Mouse (Mus musculus) liver, embryonic 14.5 days (tissue): ENCODE measurements around the gene Fasn. TPM values are rescaled to one million over a fixed set of nuclear protein-coding genes. Genes with fewer than 3 reads are reported as not detected.
A peak's percentile ranks its signal among the peaks of the same experiment; 100 is the strongest.

Source experiments
- ATAC-seq: fragments of 200-750 bp; cut with Nextera tagmentation; 2 replicates; pipeline ENCODE4 v1.8.0; 2017; ENCODE audit warnings: moderate number of reproducible peaks, mild to moderate bottlenecking, moderate library complexity; ENCODE audit not compliant: insufficient read depth
- DNase-seq, 3 experiments: peaks; one replicate each; pipeline ENCODE4 v3.0.0-alpha.2; 2012 to 2013; ENCODE audit warnings: low read depth in 3 of 3, low spot score in 3 of 3
- H3K27ac ChIP-seq: fragments of 300-500 bp; sonication (generic); 2 replicates; pipeline ENCODE4 v1.5.1; 2014; ENCODE audit warnings: moderate library complexity, mild to moderate bottlenecking, control low read depth, inconsistent platforms
- H3K27me3 ChIP-seq: fragments of 300-500 bp; sonication (generic); 2 replicates; pipeline ENCODE4 v1.6.1; 2014; ENCODE audit warnings: mild to moderate bottlenecking, low read length, moderate library complexity; ENCODE audit not compliant: control insufficient read depth, insufficient read depth
- H3K36me3 ChIP-seq: fragments of 300-500 bp; sonication (generic); replicated peaks from 2 replicates; pipeline ENCODE4 v1.6.1; 2014; ENCODE audit warnings: low read depth; ENCODE audit not compliant: control insufficient read depth, insufficient read depth
- H3K4me1 ChIP-seq, 2 experiments: fragments of 200-500 bp in 1 of 2; fragments of 300-500 bp in 1 of 2; sonication (generic) in 1 of 2; replicated peaks; 2 replicates each; pipeline ENCODE4 v1.6.1; 2012 to 2014; ENCODE audit warnings: antibody characterized with exemption in 1 of 2, inconsistent platforms in 1 of 2, low read length in 1 of 2; ENCODE audit not compliant: control insufficient read depth in 2 of 2, insufficient read depth in 2 of 2
- H3K4me2 ChIP-seq: fragments of 300-500 bp; sonication (generic); 2 replicates; pipeline ENCODE4 v1.6.1; 2014; ENCODE audit warnings: low read depth, mild to moderate bottlenecking, control low read depth, moderate library complexity
- H3K4me3 ChIP-seq, 2 experiments: fragments of 200-500 bp in 1 of 2; fragments of 300-500 bp in 1 of 2; sonication (generic) in 1 of 2; 2 replicates each; pipeline ENCODE4 v1.5.1; 2012 to 2014; ENCODE audit warnings: low read depth in 2 of 2, low read length in 2 of 2, mild to moderate bottlenecking in 2 of 2, control low read depth in 1 of 2, inconsistent platforms in 1 of 2, moderate library complexity in 1 of 2; ENCODE audit not compliant: insufficient read depth in 1 of 2
- H3K9ac ChIP-seq: fragments of 300-500 bp; sonication (generic); replicated peaks from 2 replicates; pipeline ENCODE4 v1.6.1; 2014; ENCODE audit warnings: mild to moderate bottlenecking, control low read depth, moderate library complexity
- H3K9me3 ChIP-seq: fragments of 300-500 bp; sonication (generic); 2 replicates; pipeline ENCODE4 v1.6.1; 2016; ENCODE audit warnings: low read length, mixed read lengths; ENCODE audit not compliant: control insufficient read depth
- CTCF ChIP-seq: IDR thresholded peaks from 2 replicates; pipeline ENCODE4 v1.5.1; 2016; ENCODE audit warnings: antibody characterized with exemption, low read depth, control low read depth
- EP300 ChIP-seq: IDR thresholded peaks from 2 replicates; pipeline ENCODE4 v1.6.1; 2016; ENCODE audit warnings: antibody characterized with exemption, low read depth
- WGBS: fragments of 180-500 bp; shearing (Covaris S2); extraction: QIAGEN DNeasy Blood & Tissue Kit; methylation state at CpG from one replicate; pipeline ENCODE4 v1.1.7; 2014; ENCODE audit not compliant: insufficient replicate concordance; 5-methylcytosine and 5-hydroxymethylcytosine counted together
- polyA plus RNA-seq, 2 experiments: library from polyadenylated mRNA; depleted of rRNA in 1 of 2; stranded (reverse) in 1 of 2; unstranded in 1 of 2; fragments of >200 nt; fragmentation: Nextera tagmentation in 1 of 2; extraction: Ambion mirVana in 1 of 2; gene quantifications; 2 replicates each; pipeline versions ENCODE4 v1.2.1 to v1.2.3; 2012 to 2014

Fasn gene
- polyA plus RNA-seq, 2 experiments = 17.7 to 51.6 TPM

DNA sequence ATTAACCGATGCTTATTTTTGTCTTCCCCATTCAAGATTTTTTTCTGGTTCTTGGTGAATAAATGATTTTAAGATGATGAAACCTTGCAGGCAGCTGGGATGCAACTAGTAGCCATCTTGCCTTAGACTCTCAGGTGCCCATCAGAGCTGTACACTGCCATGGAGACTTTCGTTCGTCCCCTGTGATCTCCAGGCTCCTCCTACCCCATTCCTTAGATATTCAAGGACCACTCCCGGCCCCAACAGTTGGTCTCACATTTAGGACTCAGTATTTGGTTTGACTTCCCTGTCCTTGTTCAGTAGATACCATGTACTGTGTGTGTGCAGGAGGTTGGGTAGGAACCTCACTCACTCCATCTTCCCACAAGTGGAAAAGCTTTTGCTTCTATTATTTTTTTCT is 19.6 kb downstream of the Fasn start:
- H3K27me3 ChIP-seq = no peaks in the 10 kb centered on the region
- H3K9me3 ChIP-seq = no peaks in the 10 kb centered on the region
- no peak overlapping the region for H3K4me2 ChIP-seq
- H3K4me3 ChIP-seq = no peak overlapping the region
- TF ChIP-seq EP300 = no peak
- no peak for TF ChIP-seq CTCF
- H3K27ac ChIP-seq = no peak overlapping the region
- peaks cover 26% of the 10 kb centered on the region for H3K36me3 ChIP-seq
- WGBS = 60% methylated on average over 4 of the region's 4 CpGs
- ATAC-seq (no peak), DNase-seq (no peak)
- H3K4me1 ChIP-seq = no peaks in the 10 kb centered on the region
- H3K9ac ChIP-seq = no peak overlapping the region

DNA sequence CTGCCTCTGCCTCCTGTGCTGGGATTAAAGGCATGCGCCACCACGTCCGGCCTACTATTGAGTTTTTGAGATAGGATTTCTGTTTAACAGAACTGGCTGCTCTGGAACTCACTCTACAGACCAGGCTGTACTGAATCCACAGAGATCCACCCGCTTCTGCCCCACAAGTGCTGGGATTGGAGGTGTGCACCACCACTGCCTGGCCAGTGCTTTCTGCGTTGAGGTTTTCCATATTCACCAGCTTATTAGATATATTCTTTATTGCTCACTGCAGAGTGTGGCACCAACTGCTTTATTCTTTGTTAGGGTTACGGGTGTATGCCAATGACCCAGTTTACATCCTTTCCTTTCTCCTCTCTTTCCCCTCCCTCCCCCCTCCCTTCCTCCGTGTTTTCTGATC is 20.1 kb downstream of the Fasn start:
- H3K9me3 ChIP-seq = no peaks in the 10 kb centered on the region
- ATAC-seq (no peak), DNase-seq (no peak)
- WGBS = 66% methylated on average over 7 of the region's 7 CpGs
- TF ChIP-seq EP300 (no peak), CTCF (no peak)
- no peak overlapping the region for H3K27ac ChIP-seq
- H3K4me3 ChIP-seq = no peak overlapping the region
- no peaks in the 10 kb centered on the region for H3K4me1 ChIP-seq
- no peak overlapping the region for H3K4me2 ChIP-seq
- peaks cover 21% of the 10 kb centered on the region for H3K36me3 ChIP-seq
- no peaks in the 10 kb centered on the region for H3K27me3 ChIP-seq
- H3K9ac ChIP-seq = no peak overlapping the region

- Histone ChIP-seq H3K27ac (no peak overlapping the region), H3K4me2 (no peak overlapping the region), H3K4me1 (peaks cover 0 to 5% of the 10 kb centered on the region in 2 experiments; a peak in 3 of 4 replicates), H3K9me3 (no peaks in the 10 kb centered on the region), H3K4me3 (no peak overlapping the region), H3K27me3 (no peaks in the 10 kb centered on the region), H3K9ac (no peak overlapping the region), H3K36me3 (no peaks in the 10 kb centered on the region)
- ATAC-seq (peak; percentile 14; the same call in 1 of the 2 replicates), DNase-seq (peak; percentile 58 to 65 (median 60))
- 13% methylated on average over 10 of the region's 10 CpGs for WGBS
- TF ChIP-seq CTCF (peak; percentile 94), EP300 (no peak)
Measured at GRCm38 (mm10) chr11:120800061-120800904, 24.1 kb downstream of the Fasn start.

GRCm38 (mm10) chr11:120799316-120799890 is 24.9 kb downstream of the Fasn start:
- TF ChIP-seq CTCF = no peak
- TF ChIP-seq EP300 = no peak
- H3K9me3 ChIP-seq = no peaks in the 10 kb centered on the region
- H3K36me3 ChIP-seq = no peaks in the 10 kb centered on the region; the same call in 1 of the 2 replicates
- ATAC-seq (no peak), DNase-seq (no peak)
- 40% methylated on average over 6 of the region's 6 CpGs for WGBS
- H3K27ac ChIP-seq = no peak overlapping the region
- H3K4me3 ChIP-seq = no peak overlapping the region
- H3K4me1 ChIP-seq = peaks cover 0 to 10% of the 10 kb centered on the region in 2 experiments; a peak in 3 of 4 replicates
- H3K27me3 ChIP-seq = no peaks in the 10 kb centered on the region
- H3K4me2 ChIP-seq = no peak overlapping the region
- no peak overlapping the region for H3K9ac ChIP-seq

DNA sequence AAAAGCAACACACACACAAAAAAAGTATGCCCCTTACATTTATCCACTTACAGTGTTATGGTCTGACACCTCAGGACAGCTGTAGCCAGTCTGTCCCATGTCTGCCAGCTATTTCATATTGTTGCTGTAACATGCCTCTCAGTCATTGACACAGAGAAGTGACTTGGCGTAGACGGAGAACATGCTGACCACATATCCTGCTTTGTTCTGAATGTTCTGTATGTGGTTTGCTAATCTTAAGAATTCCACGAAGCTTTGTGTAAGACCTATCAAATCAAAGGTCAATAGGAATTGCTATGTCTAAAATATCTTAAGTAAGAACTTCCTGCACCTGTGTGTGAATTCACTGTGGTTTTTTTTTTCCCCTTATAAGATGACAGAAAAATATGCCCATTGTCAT is 26.1 kb downstream of the Fasn start:
- Histone ChIP-seq H3K4me2 (no peak overlapping the region), H3K4me3 (no peak overlapping the region), H3K9ac (no peak overlapping the region), H3K27me3 (no peaks in the 10 kb centered on the region), H3K27ac (no peak overlapping the region), H3K36me3 (no peaks in the 10 kb centered on the region; the same call in 1 of the 2 replicates), H3K9me3 (no peaks in the 10 kb centered on the region), H3K4me1 (peaks cover 0 to 10% of the 10 kb centered on the region in 2 experiments; a peak in 3 of 4 replicates)
- ATAC-seq = no peak
- WGBS = 31% methylated on average over 3 of the region's 3 CpGs
- DNase-seq = no peak
- TF ChIP-seq EP300 (no peak), CTCF (no peak)
